Mouse (Mus musculus): ENCODE results near the gene Uqcc2. TPM values are rescaled to one million over a fixed set of nuclear protein-coding genes. Genes with fewer than 3 reads are reported as not detected.

The Uqcc2 gene
- polyA plus RNA-seq, 1 experiment from 2014 or later = 278 TPM

GRCm38 (mm10) chr17:27085676-27086075, 48.0 kb downstream of the Uqcc2 start:
- no peak overlapping the region for H3K4me3 ChIP-seq
- no peak for ATAC-seq (replicated peaks)
- H3K9me3 ChIP-seq = no peaks in the 10 kb centered on the region
- H3K4me1 ChIP-seq = no peaks in the 10 kb centered on the region
- H3K4me2 ChIP-seq (replicated peaks) = no peak overlapping the region
- H3K27me3 ChIP-seq = no peaks in the 10 kb centered on the region
- H3K36me3 ChIP-seq = no peaks in the 10 kb centered on the region
- no peak overlapping the region for H3K27ac ChIP-seq (replicated peaks)
- H3K9ac ChIP-seq (replicated peaks) = no peak overlapping the region
- WGBS = 42% methylated on average over 2 of the region's 2 CpGs

GRCm38 (mm10) chr17:27083601-27084000, 50.1 kb downstream of the Uqcc2 start:
- no peak for ATAC-seq (replicated peaks)
- 79% methylated on average over 9 of the region's 9 CpGs for WGBS
- Histone ChIP-seq H3K4me1 (no peaks in the 10 kb centered on the region), H3K9me3 (no peaks in the 10 kb centered on the region), H3K9ac (replicated peaks) (no peak overlapping the region), H3K4me2 (replicated peaks) (no peak overlapping the region), H3K4me3 (no peak overlapping the region), H3K27ac (replicated peaks) (no peak overlapping the region), H3K36me3 (no peaks in the 10 kb centered on the region), H3K27me3 (no peaks in the 10 kb centered on the region)

DNA sequence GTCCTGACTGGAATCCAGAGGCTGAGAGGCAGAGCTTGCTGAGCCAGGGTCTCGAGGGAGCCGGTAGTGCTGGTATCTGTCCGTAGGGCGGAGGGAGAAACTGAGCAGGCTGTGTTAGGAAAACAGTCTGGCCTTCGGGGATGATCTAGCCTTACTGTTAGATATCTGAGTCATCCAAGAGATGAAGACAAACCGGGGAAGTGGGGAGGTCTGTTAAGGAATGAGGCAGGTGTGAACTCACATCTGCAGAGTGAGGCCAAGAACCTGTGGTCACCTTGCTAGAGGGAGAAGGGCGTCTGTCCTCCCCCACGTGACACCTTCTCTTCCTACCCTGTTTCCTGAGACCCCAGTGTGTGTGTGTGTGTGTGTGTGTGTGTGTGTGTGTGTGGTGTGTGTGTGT, 50.9 kb downstream of the Uqcc2 start:
- no peaks in the 10 kb centered on the region for H3K27me3 ChIP-seq
- no peaks in the 10 kb centered on the region for H3K9me3 ChIP-seq
- H3K4me1 ChIP-seq = no peaks in the 10 kb centered on the region
- no peak overlapping the region for H3K4me2 ChIP-seq (replicated peaks)
- H3K9ac ChIP-seq (replicated peaks) = no peak overlapping the region
- H3K36me3 ChIP-seq = no peaks in the 10 kb centered on the region
- no peak for ATAC-seq (replicated peaks)
- WGBS = 77% methylated on average over 8 of the region's 8 CpGs
- H3K4me3 ChIP-seq = no peak overlapping the region
- H3K27ac ChIP-seq (replicated peaks) = no peak overlapping the region

DNA sequence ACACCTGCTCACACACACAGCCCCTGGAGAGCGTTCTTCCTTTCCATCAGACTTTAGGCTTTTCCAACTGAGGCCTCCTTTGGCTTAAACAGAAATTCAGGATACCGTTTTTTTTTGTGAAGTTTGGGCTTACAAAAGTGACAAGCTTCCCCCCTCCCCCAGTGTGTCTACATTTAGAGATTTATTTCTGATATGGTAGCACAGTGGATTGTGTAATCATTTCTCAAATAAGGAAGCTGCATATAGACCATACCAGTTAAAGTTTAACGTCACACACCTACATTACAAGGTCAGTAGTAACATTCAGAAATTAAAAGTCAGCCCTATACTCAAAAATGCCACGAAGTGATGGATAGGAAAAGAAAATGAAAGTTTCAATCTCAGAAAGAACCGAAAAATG, 51.8 kb downstream of the Uqcc2 start:
- Histone ChIP-seq H3K4me3 (no peak overlapping the region), H3K4me2 (replicated peaks) (no peak overlapping the region), H3K27me3 (no peaks in the 10 kb centered on the region), H3K9me3 (no peaks in the 10 kb centered on the region), H3K4me1 (no peaks in the 10 kb centered on the region), H3K36me3 (no peaks in the 10 kb centered on the region), H3K9ac (replicated peaks) (no peak overlapping the region), H3K27ac (replicated peaks) (no peak overlapping the region)
- 86% methylated on average over 5 of the region's 5 CpGs for WGBS
- no peak for ATAC-seq (replicated peaks)

GRCm38 (mm10) chr17:27078499-27078898, 55.2 kb downstream of the Uqcc2 start:
- Histone ChIP-seq H3K36me3 (no peaks in the 10 kb centered on the region), H3K4me3 (no peak overlapping the region), H3K27ac (replicated peaks) (no peak overlapping the region), H3K9ac (replicated peaks) (no peak overlapping the region), H3K27me3 (no peaks in the 10 kb centered on the region), H3K9me3 (no peaks in the 10 kb centered on the region), H3K4me2 (replicated peaks) (no peak overlapping the region), H3K4me1 (no peaks in the 10 kb centered on the region)
- 88% methylated on average over 6 of the region's 6 CpGs for WGBS
- no peak for ATAC-seq (replicated peaks)

DNA sequence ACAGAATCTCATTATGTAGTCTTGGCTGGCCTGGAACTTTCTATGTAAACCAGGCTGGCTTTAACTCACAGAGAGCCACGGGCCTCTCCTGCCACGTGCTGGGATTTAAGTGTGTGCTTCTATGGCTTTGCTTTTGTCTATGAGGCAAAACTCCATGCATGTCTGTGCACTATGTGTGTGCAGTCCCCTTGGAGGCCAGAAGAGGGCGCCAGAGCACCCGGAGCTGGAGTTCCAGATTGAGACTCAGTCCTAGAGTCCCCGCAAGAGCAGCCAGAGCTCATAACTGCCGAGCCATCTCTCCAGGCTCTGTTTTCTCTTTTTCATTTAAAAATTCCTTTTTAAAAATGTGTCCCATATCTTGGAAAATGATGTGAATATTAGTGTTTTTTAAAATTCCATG, 55.8 kb downstream of the Uqcc2 start:
- H3K27me3 ChIP-seq = no peaks in the 10 kb centered on the region
- H3K4me2 ChIP-seq (replicated peaks) = no peak overlapping the region
- no peaks in the 10 kb centered on the region for H3K4me1 ChIP-seq
- no peaks in the 10 kb centered on the region for H3K9me3 ChIP-seq
- H3K36me3 ChIP-seq = no peaks in the 10 kb centered on the region
- no peak overlapping the region for H3K4me3 ChIP-seq
- no peak overlapping the region for H3K9ac ChIP-seq (replicated peaks)
- H3K27ac ChIP-seq (replicated peaks) = no peak overlapping the region
- 82% methylated on average over 6 of the region's 6 CpGs for WGBS
- no peak for ATAC-seq (replicated peaks)

DNA sequence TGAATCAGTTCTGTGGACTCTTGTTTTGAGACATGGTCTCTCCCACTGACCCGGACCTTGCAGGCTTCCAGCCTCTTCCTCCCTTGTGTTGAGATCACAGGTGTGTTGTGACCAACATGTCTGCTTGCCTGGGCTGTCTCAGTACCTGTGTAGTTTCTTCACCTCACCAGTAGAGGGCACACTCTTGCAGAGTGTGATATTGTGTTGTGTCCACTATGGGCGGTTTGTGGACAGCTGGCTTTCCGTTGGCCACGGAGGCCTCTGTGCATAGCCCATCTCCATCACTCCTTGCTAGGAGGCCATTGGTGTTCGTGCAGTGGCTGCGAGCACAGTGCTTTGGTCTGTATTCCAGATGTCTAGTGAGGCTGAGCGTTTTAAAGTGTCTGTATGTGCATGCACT, 56.6 kb downstream of the Uqcc2 start:
- ATAC-seq (replicated peaks) = no peak

DNA sequence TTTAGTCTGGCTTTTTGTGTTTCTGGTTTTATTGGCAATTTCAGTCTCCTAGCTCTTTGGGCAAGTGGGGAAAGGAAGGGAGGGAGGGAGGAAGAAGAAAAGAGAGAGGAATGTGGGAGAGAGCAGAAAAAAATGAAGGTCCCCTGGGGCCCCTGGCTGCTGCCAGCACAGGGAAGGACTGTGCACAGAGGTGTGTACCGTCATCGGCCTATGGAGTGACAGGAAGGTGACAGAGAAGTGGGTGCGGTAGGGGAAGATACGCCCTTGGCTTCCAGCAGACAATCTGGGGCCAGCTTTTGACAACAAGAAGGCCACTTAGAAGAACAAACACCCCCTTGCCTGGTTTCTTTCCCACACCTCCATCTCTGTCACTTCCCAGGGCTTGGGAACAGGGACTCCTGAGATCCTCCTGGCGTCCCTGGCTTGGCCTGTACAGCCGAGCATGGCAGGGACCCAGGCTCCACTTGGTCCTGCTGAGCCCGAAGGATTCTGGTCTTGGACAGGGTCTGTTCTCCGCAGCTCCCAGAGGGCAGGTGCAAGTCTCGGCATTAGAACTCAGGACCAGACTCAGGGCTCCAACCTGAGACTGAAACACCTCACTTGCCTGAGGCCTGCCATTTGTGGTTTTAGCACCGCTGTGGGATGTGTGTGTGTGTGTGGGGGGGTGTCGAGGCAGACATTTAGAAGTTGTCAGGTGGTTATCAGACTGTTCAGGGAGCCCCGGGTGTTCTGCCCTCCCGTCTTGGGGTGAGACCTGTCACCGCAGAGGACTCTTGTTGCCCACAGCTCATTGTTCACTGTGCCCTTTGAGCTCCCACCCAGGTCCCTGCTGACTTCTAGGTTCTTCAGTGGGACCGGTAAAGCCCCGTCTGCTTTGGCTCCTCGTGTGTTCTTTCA, 58.6 kb downstream of the Uqcc2 start:
- 84% methylated on average over 17 of the region's 17 CpGs for WGBS
- no peak overlapping the region for H3K4me3 ChIP-seq
- H3K27ac ChIP-seq (replicated peaks) = no peak overlapping the region
- no peaks in the 10 kb centered on the region for H3K9me3 ChIP-seq
- no peaks in the 10 kb centered on the region for H3K27me3 ChIP-seq
- no peak for ATAC-seq (replicated peaks)
- no peak overlapping the region for H3K9ac ChIP-seq (replicated peaks)
- H3K4me1 ChIP-seq = no peaks in the 10 kb centered on the region
- no peaks in the 10 kb centered on the region for H3K36me3 ChIP-seq
- H3K4me2 ChIP-seq (replicated peaks) = no peak overlapping the region

More for the DNA sequence above, 56.6 kb downstream of the Uqcc2 start:
- WGBS = 94% methylated on average over 7 of the region's 7 CpGs
- Histone ChIP-seq H3K27me3 (no peaks in the 10 kb centered on the region), H3K36me3 (no peaks in the 10 kb centered on the region), H3K4me3 (no peak overlapping the region), H3K4me2 (replicated peaks) (no peak overlapping the region), H3K9ac (replicated peaks) (no peak overlapping the region), H3K27ac (replicated peaks) (no peak overlapping the region), H3K4me1 (no peaks in the 10 kb centered on the region), H3K9me3 (no peaks in the 10 kb centered on the region)

DNA sequence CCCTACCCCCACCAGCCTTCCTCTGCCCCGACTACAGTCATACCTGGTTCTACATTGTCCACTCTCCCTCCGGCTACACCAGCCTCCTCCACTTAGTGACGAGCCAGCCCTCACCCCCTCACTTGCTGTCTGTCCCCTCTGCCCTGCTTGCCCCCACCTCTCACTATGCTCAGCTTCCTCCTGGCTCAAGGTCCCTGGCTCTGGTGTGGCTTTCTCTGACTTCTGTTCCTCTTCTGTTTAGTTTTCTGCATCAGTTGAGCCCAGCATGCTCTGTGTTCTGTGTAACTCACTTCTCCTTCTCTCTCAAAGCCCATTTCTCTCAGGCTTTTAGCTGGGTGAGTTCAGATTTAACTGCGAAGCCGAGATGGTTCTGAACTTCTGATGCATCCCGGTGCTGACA, 59.5 kb downstream of the Uqcc2 start:
- ATAC-seq (replicated peaks) = no peak
- WGBS = 70% methylated on average over 6 of the region's 6 CpGs
- no peaks in the 10 kb centered on the region for H3K27me3 ChIP-seq
- H3K27ac ChIP-seq (replicated peaks) = no peak overlapping the region
- H3K9me3 ChIP-seq = no peaks in the 10 kb centered on the region
- no peak overlapping the region for H3K9ac ChIP-seq (replicated peaks)
- no peaks in the 10 kb centered on the region for H3K4me1 ChIP-seq
- H3K4me2 ChIP-seq (replicated peaks) = no peak overlapping the region
- no peaks in the 10 kb centered on the region for H3K36me3 ChIP-seq
- H3K4me3 ChIP-seq = no peak overlapping the region

- 78% methylated on average over 9 of the region's 9 CpGs for WGBS
- H3K9me3 ChIP-seq = no peaks in the 10 kb centered on the region
- no peak overlapping the region for H3K27ac ChIP-seq (replicated peaks)
Observed at GRCm38 (mm10) chr17:27073778-27074177, 59.9 kb downstream of the Uqcc2 start.

DNA sequence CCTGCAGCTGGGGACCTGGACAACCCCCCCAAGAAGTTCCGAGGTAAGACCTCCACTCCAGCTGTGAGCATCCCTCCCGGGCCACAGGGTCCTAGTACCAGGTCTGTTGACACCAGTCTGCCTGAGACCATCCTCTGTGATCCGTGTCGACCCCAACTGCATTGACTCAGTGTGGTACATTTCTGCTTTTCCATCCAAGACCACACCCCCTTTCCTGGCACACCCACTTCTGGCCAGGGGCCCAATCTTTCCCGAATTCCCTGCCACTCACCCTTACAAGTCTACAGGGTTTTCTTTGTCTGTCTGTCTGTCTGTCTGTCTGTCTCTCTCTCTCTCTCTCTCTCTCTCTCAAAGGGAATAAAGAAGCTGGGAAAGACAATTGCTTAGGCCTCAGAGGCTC, 60.6 kb downstream of the Uqcc2 start:
- no peaks in the 10 kb centered on the region for H3K36me3 ChIP-seq
- no peaks in the 10 kb centered on the region for H3K27me3 ChIP-seq
- no peak overlapping the region for H3K4me2 ChIP-seq (replicated peaks)
- 74% methylated on average over 5 of the region's 5 CpGs for WGBS
- ATAC-seq (replicated peaks) = no peak
- no peak overlapping the region for H3K9ac ChIP-seq (replicated peaks)
- H3K27ac ChIP-seq (replicated peaks) = no peak overlapping the region
- no peaks in the 10 kb centered on the region for H3K9me3 ChIP-seq
- H3K4me1 ChIP-seq = no peaks in the 10 kb centered on the region
- H3K4me3 ChIP-seq = no peak overlapping the region

More at GRCm38 (mm10) chr17:27073778-27074177, 59.9 kb downstream of the Uqcc2 start:
- no peaks in the 10 kb centered on the region for H3K4me1 ChIP-seq
- no peaks in the 10 kb centered on the region for H3K27me3 ChIP-seq
- H3K4me2 ChIP-seq (replicated peaks) = no peak overlapping the region
- no peak for ATAC-seq (replicated peaks)
- no peak overlapping the region for H3K4me3 ChIP-seq
- no peaks in the 10 kb centered on the region for H3K36me3 ChIP-seq
- H3K9ac ChIP-seq (replicated peaks) = no peak overlapping the region
